Mouse (Mus musculus) myocyte (in vitro differentiated cells): ENCODE data around the gene Zdhhc11. TPM values are rescaled to one million over a fixed set of nuclear protein-coding genes. Genes with fewer than 3 reads are reported as not detected.

Source experiments
- H3K27me3 ChIP-seq: one replicate; pipeline ENCODE4 v1.6.1; 2011; ENCODE audit not compliant: control insufficient read depth, insufficient read depth, insufficient read length
- H3K36me3 ChIP-seq: one replicate; pipeline ENCODE4 v1.6.1; 2011; ENCODE audit not compliant: control insufficient read depth, insufficient read depth
- H3K4me2 ChIP-seq: one replicate; pipeline ENCODE4 v1.6.1; 2011; ENCODE audit warnings: low read depth, control low read depth
- H3K4me3 ChIP-seq: one replicate; pipeline ENCODE4 v1.5.1; 2011; ENCODE audit warnings: mild to moderate bottlenecking, control low read depth, moderate library complexity
- H3K79me2 ChIP-seq: one replicate; pipeline ENCODE4 v1.6.1; 2011; ENCODE audit not compliant: control insufficient read depth, insufficient read depth
- H3ac ChIP-seq: one replicate; pipeline ENCODE4 v1.6.1; 2011; ENCODE audit not compliant: control insufficient read depth, insufficient read length
- CEBPB ChIP-seq: IDR thresholded peaks from 2 replicates; pipeline ENCODE4 v1.6.1; 2011; ENCODE audit warnings: mild to moderate bottlenecking, moderate library complexity; ENCODE audit not compliant: poor library complexity, insufficient read depth, severe bottlenecking
- E2F4 ChIP-seq: IDR thresholded peaks from one replicate; pipeline ENCODE4 v1.6.1; 2011; ENCODE audit warnings: mild to moderate bottlenecking, control low read depth, moderate library complexity; ENCODE audit not compliant: insufficient read depth
- MAX ChIP-seq: IDR thresholded peaks from one replicate; pipeline ENCODE4 v1.6.1; 2011; ENCODE audit warnings: low read depth, mild to moderate bottlenecking, control low read depth
- MYOD1 ChIP-seq, 3 experiments: IDR thresholded peaks; one replicate each; pipeline ENCODE4 v1.6.1; 2011; ENCODE audit warnings: control low read depth in 2 of 3, low read depth in 2 of 3, mild to moderate bottlenecking in 2 of 3, moderate library complexity in 1 of 3; ENCODE audit not compliant: insufficient read length in 2 of 3, control insufficient read depth in 1 of 3
- MYOG ChIP-seq, 3 experiments: IDR thresholded peaks; one replicate each; pipeline ENCODE4 v1.6.1; 2011; ENCODE audit warnings: control low read depth in 2 of 3, low read depth in 2 of 3, mild to moderate bottlenecking in 2 of 3; ENCODE audit not compliant: insufficient read length in 2 of 3, control insufficient read depth in 1 of 3, insufficient read depth in 1 of 3
- POLR2A ChIP-seq: IDR thresholded peaks from one replicate; pipeline ENCODE4 v1.6.1; 2011; ENCODE audit warnings: low read depth, mild to moderate bottlenecking, control low read depth, moderate library complexity; ENCODE audit not compliant: insufficient read length
- POLR2AphosphoS2 ChIP-seq: IDR thresholded peaks from one replicate; pipeline ENCODE4 v1.6.1; 2011; ENCODE audit warnings: low read depth, control low read depth; ENCODE audit not compliant: insufficient read length
- REST ChIP-seq: IDR thresholded peaks from one replicate; pipeline ENCODE4 v1.6.1; 2011; ENCODE audit warnings: mild to moderate bottlenecking, control low read depth, moderate library complexity; ENCODE audit not compliant: insufficient read depth, insufficient read length
- SRF ChIP-seq: IDR thresholded peaks from one replicate; pipeline ENCODE4 v1.6.1; 2011; ENCODE audit warnings: low read depth; ENCODE audit not compliant: control insufficient read depth, insufficient read length
- TCF12 ChIP-seq: IDR thresholded peaks from one replicate; pipeline ENCODE4 v1.6.1; 2011; ENCODE audit warnings: mild to moderate bottlenecking, control low read depth; ENCODE audit not compliant: poor library complexity, insufficient read depth, severe bottlenecking
- TCF3 ChIP-seq: IDR thresholded peaks from one replicate; pipeline ENCODE4 v1.6.1; 2011; ENCODE audit warnings: low read depth, control low read depth; ENCODE audit not compliant: insufficient read length
- USF1 ChIP-seq: IDR thresholded peaks from one replicate; pipeline ENCODE4 v1.6.1; 2011; ENCODE audit warnings: low read depth, mild to moderate bottlenecking, control low read depth, moderate library complexity
- polyA plus RNA-seq: library from polyadenylated mRNA; unstranded; fragments of >200 nt; fragmentation: generic; extraction: Trizol; gene quantifications from one replicate; pipeline ENCODE4 v1.2.1, GENCODE M21; 2012; ENCODE audit warnings: missing spikeins

The Zdhhc11 gene
- polyA plus RNA-seq, 1 experiment, result not detected

GRCm38 (mm10) chr13:73960117-73960652 is 3.5 kb upstream of the Zdhhc11 start:
- H3K4me3 ChIP-seq, result no peak overlapping the region
- H3K79me2 ChIP-seq, result no peaks in the 10 kb centered on the region
- TF ChIP-seq TCF3 (no peak), CEBPB (no peak), POLR2A (no peak), E2F4 (no peak), USF1 (no peak), POLR2AphosphoS2 (no peak), SRF (no peak), MYOG (IDR thresholded peaks at IDR 0.05; ENCODE audit: control insufficient read depth in 1 of 3, insufficient read depth in 1 of 3, insufficient read length in 2 of 3, low read depth in 2 of 3) (no peak), REST (no peak)
- H3K27me3 ChIP-seq, result no peaks in the 10 kb centered on the region
- no peak overlapping the region for H3K4me2 ChIP-seq
- no peak overlapping the region for H3ac ChIP-seq
- peaks cover 15% of the 10 kb centered on the region for H3K36me3 ChIP-seq

DNA sequence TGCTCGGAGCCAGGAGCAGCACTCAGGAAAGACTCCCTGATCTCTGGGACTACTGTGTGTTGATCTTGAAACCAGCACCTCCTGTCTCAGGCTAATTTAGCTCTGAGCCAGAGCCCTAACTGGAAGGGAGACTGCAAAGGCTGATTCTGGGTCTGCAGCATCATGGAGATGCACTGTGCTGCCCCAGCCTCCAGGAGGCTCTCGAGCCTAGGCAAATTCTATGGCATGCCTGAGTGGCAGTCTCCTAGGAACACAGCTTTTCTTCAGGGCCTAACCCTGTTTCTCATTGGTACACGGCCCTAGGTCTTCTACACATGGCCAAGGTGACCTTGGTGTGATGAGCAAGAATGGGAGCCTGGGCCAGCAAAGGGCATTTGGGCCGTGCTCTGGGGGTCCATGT is 2.5 kb upstream of the Zdhhc11 start:
- no peak overlapping the region for H3K4me3 ChIP-seq
- no peaks in the 10 kb centered on the region for H3K27me3 ChIP-seq
- H3K79me2 ChIP-seq, result no peaks in the 10 kb centered on the region
- no peak overlapping the region for H3ac ChIP-seq
- TF ChIP-seq POLR2A (no peak), SRF (no peak), USF1 (no peak), E2F4 (no peak), CEBPB (no peak), MAX (no peak), REST (no peak), POLR2AphosphoS2 (no peak), MYOD1 (IDR thresholded peaks at IDR 0.05; ENCODE audit: control insufficient read depth in 1 of 3, insufficient read length in 2 of 3, low read depth in 2 of 3) (no peak), TCF12 (no peak), MYOG (IDR thresholded peaks at IDR 0.05; ENCODE audit: control insufficient read depth in 1 of 3, insufficient read depth in 1 of 3, insufficient read length in 2 of 3, low read depth in 2 of 3) (no peak), TCF3 (no peak)
- H3K4me2 ChIP-seq, result no peak overlapping the region
- peaks cover 15% of the 10 kb centered on the region for H3K36me3 ChIP-seq

DNA sequence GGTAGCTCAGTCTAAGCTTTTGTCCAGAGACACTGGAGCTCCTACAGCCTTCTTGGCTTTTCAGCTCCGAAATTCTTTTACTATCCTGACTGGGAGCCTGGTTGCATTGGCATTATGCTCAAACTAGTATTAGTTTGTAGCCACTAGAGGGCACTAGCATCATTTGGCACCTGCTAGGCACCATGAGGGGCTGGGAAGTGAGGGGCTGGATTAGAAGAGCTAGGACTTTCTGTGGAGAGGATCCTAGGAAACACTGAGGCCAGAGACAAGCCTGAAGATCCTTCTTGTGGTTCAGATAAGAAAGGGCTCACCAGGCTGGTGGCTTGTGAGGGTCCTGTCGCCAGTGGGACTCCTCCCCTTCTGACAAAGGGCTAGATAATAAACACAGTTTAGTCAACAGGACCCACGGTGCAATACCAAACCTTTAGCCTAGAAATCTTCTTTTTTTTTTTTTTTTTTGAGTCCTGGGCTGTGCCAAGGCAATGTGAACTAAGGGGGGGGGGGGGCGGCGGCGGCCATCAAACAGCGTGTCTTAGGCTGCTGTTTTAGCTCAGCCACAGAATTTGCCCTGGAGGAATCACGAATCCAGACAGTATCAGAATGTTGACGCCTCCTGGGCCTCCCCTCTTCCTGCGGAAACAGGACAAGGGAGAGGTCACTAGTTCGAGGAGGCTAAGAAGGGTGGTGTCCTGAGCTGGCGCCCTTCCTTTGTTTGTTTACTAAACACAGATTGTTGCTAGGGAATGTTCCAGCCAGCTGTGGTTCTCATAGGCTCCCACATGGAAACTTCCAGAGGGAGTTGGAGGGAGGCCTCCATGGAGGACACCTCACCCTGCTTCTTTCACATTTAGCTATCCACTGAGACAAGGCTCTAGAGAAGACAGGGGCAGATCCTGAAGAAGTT is 7.1 kb downstream of the Zdhhc11 start:
- no peak for TF ChIP-seq POLR2A
- no peak for TF ChIP-seq SRF
- TF ChIP-seq CEBPB, result no peak
- no peak for TF ChIP-seq MYOD1 (IDR thresholded peaks at IDR 0.05; ENCODE audit: control insufficient read depth in 1 of 3, insufficient read length in 2 of 3, low read depth in 2 of 3)
- no peak for TF ChIP-seq POLR2AphosphoS2
- no peak for TF ChIP-seq MYOG (IDR thresholded peaks at IDR 0.05; ENCODE audit: control insufficient read depth in 1 of 3, insufficient read depth in 1 of 3, insufficient read length in 2 of 3, low read depth in 2 of 3)
- TF ChIP-seq E2F4, result no peak
- TF ChIP-seq TCF3, result no peak
- no peak for TF ChIP-seq REST
- TF ChIP-seq USF1, result no peak
- no peak for TF ChIP-seq TCF12
- no peak for TF ChIP-seq MAX
- no peaks in the 10 kb centered on the region for H3K79me2 ChIP-seq
- H3ac ChIP-seq, result no peak overlapping the region
- H3K27me3 ChIP-seq, result no peaks in the 10 kb centered on the region
- H3K36me3 ChIP-seq, result no peaks in the 10 kb centered on the region
- peak overlapping the region; percentile 9 for H3K4me2 ChIP-seq
- no peak overlapping the region for H3K4me3 ChIP-seq

GRCm38 (mm10) chr13:73974523-73974922 is 10.9 kb downstream of the Zdhhc11 start:
- Histone ChIP-seq H3K4me3 (no peak overlapping the region), H3K4me2 (no peak overlapping the region), H3K27me3 (no peaks in the 10 kb centered on the region), H3ac (no peak overlapping the region), H3K79me2 (no peaks in the 10 kb centered on the region), H3K36me3 (no peaks in the 10 kb centered on the region)
- no peak for TF ChIP-seq MYOG (IDR thresholded peaks at IDR 0.05; ENCODE audit: control insufficient read depth in 1 of 3, insufficient read depth in 1 of 3, insufficient read length in 2 of 3, low read depth in 2 of 3)
- no peak for TF ChIP-seq SRF
- no peak for TF ChIP-seq TCF3
- TF ChIP-seq USF1, result no peak
- no peak for TF ChIP-seq TCF12
- TF ChIP-seq POLR2A, result no peak
- TF ChIP-seq E2F4, result no peak
- no peak for TF ChIP-seq CEBPB
- TF ChIP-seq MYOD1 (IDR thresholded peaks at IDR 0.05; ENCODE audit: control insufficient read depth in 1 of 3, insufficient read length in 2 of 3, low read depth in 2 of 3), result no peak
- no peak for TF ChIP-seq MAX
- no peak for TF ChIP-seq POLR2AphosphoS2
- no peak for TF ChIP-seq REST
